Mouse (Mus musculus): ENCODE measurements at regions not wholly inside any gene's neighbourhood (a gene's known extent, or its start where the extent isn't known, plus 50 kb on each side); places are given as distances from the start of the nearest gene placed in this dataset.
A peak's percentile ranks its signal among the peaks of the same experiment; 100 is the strongest.

- Histone ChIP-seq H3K4me1 (ENCODE audit: control insufficient read depth, insufficient read depth, low read length) (no peaks in the 10 kb centered on the region; the same call in 1 of the 2 replicates), H3K27ac (ENCODE audit: insufficient read depth, low read depth, low read length) (no peak overlapping the region), H3K36me3 (ENCODE audit: control insufficient read depth, insufficient read depth, low read length) (no peaks in the 10 kb centered on the region), H3K4me3 (ENCODE audit: insufficient read depth, low read depth, low read length) (no peak overlapping the region), H3K27me3 (replicated peaks; ENCODE audit: control insufficient read depth, insufficient read depth, low read length) (no peaks in the 10 kb centered on the region)
- WGBS, result 57% methylated on average over 8 of the region's 8 CpGs
- DNase-seq, result no peak
- TF ChIP-seq CTCF (conservative IDR thresholded peaks at IDR 0.05; ENCODE audit: insufficient read depth, insufficient read length, low read depth, low read length) (no peak), POLR2A (IDR thresholded peaks at IDR 0.05; ENCODE audit: low read depth, low read length) (no peak)
Measured at GRCm38 (mm10) chr8:126713602-126714145, 119.9 kb upstream of the Irf2bp2 start.

- H3K36me3 ChIP-seq (ENCODE audit: control insufficient read depth, insufficient read depth, low read length), result no peaks in the 10 kb centered on the region
- DNase-seq, result no peak
- TF ChIP-seq CTCF (conservative IDR thresholded peaks at IDR 0.05; ENCODE audit: insufficient read depth, insufficient read length, low read depth, low read length) (no peak), POLR2A (IDR thresholded peaks at IDR 0.05; ENCODE audit: low read depth, low read length) (no peak)
- peak overlapping the region; percentile 93; the same call in 1 of the 2 replicates for H3K27ac ChIP-seq (ENCODE audit: insufficient read depth, low read depth, low read length)
- no peaks in the 10 kb centered on the region; the same call in 1 of the 2 replicates for H3K4me1 ChIP-seq (ENCODE audit: control insufficient read depth, insufficient read depth, low read length)
- H3K27me3 ChIP-seq (replicated peaks; ENCODE audit: control insufficient read depth, insufficient read depth, low read length), result no peaks in the 10 kb centered on the region
- no peak overlapping the region for H3K4me3 ChIP-seq (ENCODE audit: insufficient read depth, low read depth, low read length)
- 66% methylated on average over 4 of the region's 4 CpGs for WGBS
Measured at GRCm38 (mm10) chr8:126713181-126713580, 119.4 kb upstream of the Irf2bp2 start.

GRCm38 (mm10) chr8:126712749-126713148, 119.0 kb upstream of the Irf2bp2 start:
- TF ChIP-seq POLR2A (IDR thresholded peaks at IDR 0.05; ENCODE audit: low read depth, low read length), result no peak
- no peak for TF ChIP-seq CTCF (conservative IDR thresholded peaks at IDR 0.05; ENCODE audit: insufficient read depth, insufficient read length, low read depth, low read length)
- Histone ChIP-seq H3K4me3 (ENCODE audit: insufficient read depth, low read depth, low read length) (no peak overlapping the region), H3K36me3 (ENCODE audit: control insufficient read depth, insufficient read depth, low read length) (no peaks in the 10 kb centered on the region), H3K4me1 (ENCODE audit: control insufficient read depth, insufficient read depth, low read length) (no peaks in the 10 kb centered on the region; the same call in 1 of the 2 replicates), H3K27me3 (replicated peaks; ENCODE audit: control insufficient read depth, insufficient read depth, low read length) (no peaks in the 10 kb centered on the region), H3K27ac (ENCODE audit: insufficient read depth, low read depth, low read length) (peak overlapping the region; percentile 93)
- 45% methylated on average over 6 of the region's 6 CpGs for WGBS
- peak; percentile 70 for DNase-seq

- H3K27me3 ChIP-seq (replicated peaks; ENCODE audit: control insufficient read depth, insufficient read depth, low read length), result no peaks in the 10 kb centered on the region
- no peak overlapping the region for H3K4me3 ChIP-seq (ENCODE audit: insufficient read depth, low read depth, low read length)
- no peaks in the 10 kb centered on the region for H3K36me3 ChIP-seq (ENCODE audit: control insufficient read depth, insufficient read depth, low read length)
- 78% methylated on average over 2 of the region's 2 CpGs for WGBS
- no peaks in the 10 kb centered on the region; the same call in 1 of the 2 replicates for H3K4me1 ChIP-seq (ENCODE audit: control insufficient read depth, insufficient read depth, low read length)
- TF ChIP-seq POLR2A (IDR thresholded peaks at IDR 0.05; ENCODE audit: low read depth, low read length) (no peak), CTCF (conservative IDR thresholded peaks at IDR 0.05; ENCODE audit: insufficient read depth, insufficient read length, low read depth, low read length) (no peak)
- H3K27ac ChIP-seq (ENCODE audit: insufficient read depth, low read depth, low read length), result no peak overlapping the region
- DNase-seq, result no peak
Measured at GRCm38 (mm10) chr8:126708956-126709355, 115.2 kb upstream of the Irf2bp2 start.

- Histone ChIP-seq H3K27me3 (replicated peaks; ENCODE audit: control insufficient read depth, insufficient read depth, low read length) (no peaks in the 10 kb centered on the region), H3K4me3 (ENCODE audit: insufficient read depth, low read depth, low read length) (no peak overlapping the region), H3K27ac (ENCODE audit: insufficient read depth, low read depth, low read length) (no peak overlapping the region), H3K4me1 (ENCODE audit: control insufficient read depth, insufficient read depth, low read length) (no peaks in the 10 kb centered on the region), H3K36me3 (ENCODE audit: control insufficient read depth, insufficient read depth, low read length) (no peaks in the 10 kb centered on the region)
- TF ChIP-seq POLR2A (IDR thresholded peaks at IDR 0.05; ENCODE audit: low read depth, low read length) (no peak), CTCF (conservative IDR thresholded peaks at IDR 0.05; ENCODE audit: insufficient read depth, insufficient read length, low read depth, low read length) (no peak; the same call in 1 of the 2 replicates)
- 82% methylated on average over 6 of the region's 6 CpGs for WGBS
- DNase-seq, result peak; percentile 33
Measured at GRCm38 (mm10) chr8:126707300-126707902, 113.6 kb upstream of the Irf2bp2 start.

GRCm38 (mm10) chr8:126706247-126706646, 112.5 kb upstream of the Irf2bp2 start:
- H3K27me3 ChIP-seq (replicated peaks; ENCODE audit: control insufficient read depth, insufficient read depth, low read length), result no peaks in the 10 kb centered on the region
- no peak overlapping the region for H3K4me3 ChIP-seq (ENCODE audit: insufficient read depth, low read depth, low read length)
- no peak overlapping the region for H3K27ac ChIP-seq (ENCODE audit: insufficient read depth, low read depth, low read length)
- H3K36me3 ChIP-seq (ENCODE audit: control insufficient read depth, insufficient read depth, low read length), result no peaks in the 10 kb centered on the region
- WGBS, result 89% methylated on average over 8 of the region's 8 CpGs
- H3K4me1 ChIP-seq (ENCODE audit: control insufficient read depth, insufficient read depth, low read length), result no peaks in the 10 kb centered on the region
- TF ChIP-seq CTCF (conservative IDR thresholded peaks at IDR 0.05; ENCODE audit: insufficient read depth, insufficient read length, low read depth, low read length), result no peak
- TF ChIP-seq POLR2A (IDR thresholded peaks at IDR 0.05; ENCODE audit: low read depth, low read length), result no peak
- no peak for DNase-seq

- H3K27ac ChIP-seq (ENCODE audit: insufficient read depth, low read depth, low read length), result no peak overlapping the region
- no peak for DNase-seq
- TF ChIP-seq POLR2A (IDR thresholded peaks at IDR 0.05; ENCODE audit: low read depth, low read length), result no peak
- TF ChIP-seq CTCF (conservative IDR thresholded peaks at IDR 0.05; ENCODE audit: insufficient read depth, insufficient read length, low read depth, low read length), result no peak
- WGBS, result 82% methylated on average over 2 of the region's 2 CpGs
- H3K27me3 ChIP-seq (replicated peaks; ENCODE audit: control insufficient read depth, insufficient read depth, low read length), result no peaks in the 10 kb centered on the region
- no peaks in the 10 kb centered on the region for H3K36me3 ChIP-seq (ENCODE audit: control insufficient read depth, insufficient read depth, low read length)
- no peaks in the 10 kb centered on the region for H3K4me1 ChIP-seq (ENCODE audit: control insufficient read depth, insufficient read depth, low read length)
- no peak overlapping the region for H3K4me3 ChIP-seq (ENCODE audit: insufficient read depth, low read depth, low read length)
Measured at GRCm38 (mm10) chr8:126705391-126705790, 111.6 kb upstream of the Irf2bp2 start.

Data from kidney, adult 2 months (tissue).